Mouse (Mus musculus): ENCODE data around the gene Slc25a4.
A peak's percentile ranks its signal among the peaks of the same experiment; 100 is the strongest.

The Slc25a4 gene

GRCm38 (mm10) chr8:46204974-46205640, 6.0 kb downstream of the Slc25a4 start:
- DNase-seq (ENCODE audit: low spot score in 2 of 2) = no peak

GRCm38 (mm10) chr8:46204301-46204700, 6.8 kb downstream of the Slc25a4 start:
- no peak for DNase-seq (ENCODE audit: low spot score in 2 of 2)

GRCm38 (mm10) chr8:46202350-46202749, 8.7 kb downstream of the Slc25a4 start:
- DNase-seq (ENCODE audit: low spot score in 2 of 2) = no peak

GRCm38 (mm10) chr8:46197673-46198072, 13.4 kb downstream of the Slc25a4 start:
- no peak for DNase-seq (ENCODE audit: low spot score in 2 of 2)

GRCm38 (mm10) chr8:46196877-46197276, 14.2 kb downstream of the Slc25a4 start:
- DNase-seq (ENCODE audit: low spot score in 2 of 2) = no peak

GRCm38 (mm10) chr8:46193100-46193499, 18.0 kb downstream of the Slc25a4 start:
- DNase-seq (ENCODE audit: low spot score in 2 of 2) = no peak

- DNase-seq (ENCODE audit: low spot score in 2 of 2) = peak in 1 of 2 experiments; percentile 69
These were observed 25.7 kb downstream of the Slc25a4 start for GRCm38 (mm10) chr8:46185361-46185760.

- peak in 1 of 2 experiments; percentile 26 for DNase-seq (ENCODE audit: low spot score in 2 of 2)
These were observed 30.9 kb downstream of the Slc25a4 start for GRCm38 (mm10) chr8:46180136-46180535.

- DNase-seq (ENCODE audit: low spot score in 2 of 2) = no peak
These were observed 37.4 kb downstream of the Slc25a4 start for GRCm38 (mm10) chr8:46173651-46174050.

GRCm38 (mm10) chr8:46163870-46164190, 47.3 kb downstream of the Slc25a4 start:
- no peak for DNase-seq (ENCODE audit: low spot score in 2 of 2)

- peak; percentile 87 to 94 for DNase-seq (ENCODE audit: low spot score in 2 of 2)
These were observed 47.9 kb downstream of the Slc25a4 start for GRCm38 (mm10) chr8:46162953-46163869.

All from left cerebral cortex, adult 9 months (tissue).